Mouse (Mus musculus) kidney, adult 11 months (tissue): Measurements from ENCODE around the gene Crispld2.

Experiments
- DNase-seq: peaks from one replicate; pipeline ENCODE4 v3.0.0; 2022

Crispld2 gene

DNA sequence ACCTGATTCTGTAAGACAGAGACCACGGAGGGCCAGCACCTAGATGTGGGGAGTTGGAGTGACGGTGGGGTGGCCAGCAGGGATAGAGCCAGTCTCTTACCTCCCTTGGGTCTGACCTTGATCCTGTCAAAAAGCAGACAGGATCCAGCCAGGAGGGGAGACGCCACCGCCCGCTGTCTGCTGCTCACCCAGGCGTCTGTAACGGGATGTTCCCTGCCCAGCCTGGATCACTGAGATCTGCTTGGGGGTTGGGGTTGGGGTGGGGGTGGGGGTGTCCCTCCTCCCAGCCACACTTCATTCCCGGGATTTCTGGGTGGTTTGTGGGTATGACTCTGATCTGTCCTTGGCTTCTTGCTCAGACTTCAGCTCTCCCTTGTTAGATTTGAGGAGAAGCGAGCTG lies 10.1 kb downstream of the Crispld2 start:
- DNase-seq, result no peak

DNA sequence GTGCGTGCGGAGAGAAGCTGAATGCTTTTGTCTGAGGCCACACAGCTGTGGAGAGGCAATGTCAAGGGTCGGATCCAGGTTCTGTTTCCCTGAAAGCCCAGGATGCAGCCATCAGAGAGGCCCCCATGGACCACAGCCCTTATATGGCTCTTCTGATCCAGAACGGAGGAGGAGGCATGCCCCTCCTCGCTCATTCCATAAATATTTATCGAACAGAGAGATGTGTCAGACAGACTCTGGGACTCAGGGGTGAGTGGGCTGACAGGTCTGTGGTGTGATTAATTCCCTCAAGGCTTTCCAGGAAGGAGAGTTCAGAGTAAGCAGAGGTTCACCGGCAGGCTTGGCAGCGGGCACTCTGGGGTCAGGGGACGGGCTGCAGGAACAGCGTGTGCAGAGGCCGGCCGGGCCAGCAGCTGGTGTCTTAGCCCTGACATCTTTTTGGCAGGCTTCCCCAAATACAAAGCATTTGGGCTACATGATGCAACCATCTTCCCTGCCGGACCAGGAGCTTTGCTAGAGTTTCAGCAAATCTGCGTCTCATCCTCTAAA lies 12.0 kb downstream of the Crispld2 start:
- DNase-seq, result peak; percentile 77

GRCm38 (mm10) chr8:120004705-120005381 lies 12.6 kb downstream of the Crispld2 start:
- no peak for DNase-seq

GRCm38 (mm10) chr8:120006645-120007160 lies 14.5 kb downstream of the Crispld2 start:
- DNase-seq, result no peak

GRCm38 (mm10) chr8:120007178-120007577 lies 14.9 kb downstream of the Crispld2 start:
- DNase-seq, result no peak

DNA sequence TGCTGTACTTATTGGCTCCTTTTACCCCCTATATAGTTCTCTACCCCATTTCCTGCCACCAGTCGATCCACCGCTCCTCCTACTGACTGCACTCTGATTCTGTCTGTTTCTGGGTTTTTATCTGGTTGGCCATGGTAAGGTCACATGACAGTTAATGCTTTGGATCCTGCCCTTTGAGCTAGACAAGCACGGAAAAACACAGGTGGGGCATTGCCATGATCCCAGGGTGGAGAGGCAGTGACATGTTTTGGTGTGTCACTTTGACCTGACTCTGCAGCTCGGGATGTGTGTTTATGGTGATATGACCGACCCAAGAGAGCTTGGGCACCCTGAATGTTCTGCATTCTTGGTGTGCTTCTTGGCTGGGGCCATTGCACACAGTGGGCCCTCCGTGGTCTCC lies 17.0 kb downstream of the Crispld2 start:
- DNase-seq, result no peak

DNA sequence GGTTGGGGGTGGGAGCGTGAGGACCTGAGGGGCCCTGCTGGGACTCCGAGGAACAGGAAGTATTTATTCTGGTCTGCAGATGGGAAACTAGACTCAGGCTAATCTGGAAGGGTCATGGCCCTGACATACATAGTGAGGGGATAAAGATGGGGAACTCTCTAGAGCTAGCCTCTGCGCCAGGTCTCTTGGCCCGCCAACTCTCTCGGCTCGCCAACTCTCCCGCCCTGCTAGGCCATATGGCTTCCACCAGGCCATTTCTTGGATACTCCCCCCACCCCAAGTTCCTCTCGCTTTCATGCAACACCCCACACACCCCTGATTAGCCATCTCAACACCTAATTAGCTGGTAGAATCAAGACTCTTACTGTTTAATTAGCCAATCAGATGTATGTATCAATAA lies 20.3 kb downstream of the Crispld2 start:
- DNase-seq, result no peak

GRCm38 (mm10) chr8:120012927-120013326 lies 20.7 kb downstream of the Crispld2 start:
- DNase-seq, result no peak

- peak; percentile 52 for DNase-seq
Observed at GRCm38 (mm10) chr8:120014267-120015023, 22.2 kb downstream of the Crispld2 start.

DNA sequence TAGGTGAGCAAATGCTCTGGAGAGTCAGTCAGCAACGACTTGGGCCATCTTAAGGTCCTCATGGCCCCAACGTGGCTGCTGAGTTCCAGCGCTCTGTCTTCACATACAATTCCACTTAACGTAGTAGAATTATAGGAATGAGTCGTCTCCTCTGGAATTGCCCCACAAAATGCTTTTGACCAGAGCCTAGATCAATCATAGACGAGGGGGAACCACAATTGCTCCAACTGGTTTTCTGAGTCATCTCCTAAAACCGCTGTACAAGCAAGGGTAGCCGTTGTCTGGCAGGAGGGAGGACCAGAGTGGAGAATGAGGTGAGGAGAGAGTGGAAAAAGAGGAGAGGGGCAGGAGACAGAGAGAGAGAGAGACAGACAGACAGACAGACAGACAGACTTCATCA lies 23.7 kb downstream of the Crispld2 start:
- DNase-seq, result no peak

DNA sequence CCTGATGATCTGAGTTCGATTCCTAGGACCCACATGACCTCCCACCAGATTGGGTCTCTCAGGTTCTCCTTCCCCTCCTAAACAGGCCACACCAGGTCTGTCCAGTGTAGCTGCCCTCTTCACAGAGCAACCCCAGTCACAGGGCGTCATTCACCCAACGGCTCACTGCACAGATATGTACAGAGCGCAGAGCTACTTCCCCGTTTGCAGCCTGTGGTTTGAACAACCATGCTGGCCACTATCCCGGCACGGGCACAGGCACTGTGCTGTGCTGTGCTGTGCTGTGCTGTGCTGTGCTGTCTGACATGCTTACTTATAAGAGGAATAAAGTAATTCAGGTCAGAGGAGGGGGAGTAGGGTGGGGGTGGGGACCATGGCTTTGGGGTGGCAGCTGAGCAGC lies 24.2 kb downstream of the Crispld2 start:
- no peak for DNase-seq

DNA sequence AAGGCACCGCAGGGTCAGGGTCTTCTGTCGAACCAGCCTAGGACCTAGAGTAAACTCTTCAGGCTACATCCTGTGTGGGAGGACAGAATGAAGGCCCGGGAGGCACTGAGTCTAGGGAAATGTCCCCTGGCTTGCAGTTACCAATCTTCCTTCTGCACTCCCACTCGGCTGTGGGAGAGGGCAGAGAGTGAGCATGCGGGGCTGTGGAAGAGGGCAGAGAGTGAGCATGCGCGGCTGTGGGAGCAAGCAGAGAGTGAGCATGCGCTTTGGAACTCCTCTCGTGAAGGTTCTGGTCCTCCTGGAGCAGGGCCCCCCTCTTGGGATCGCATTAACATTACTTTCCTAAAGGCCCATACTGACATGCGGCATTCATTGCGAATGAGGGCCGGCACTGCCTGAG lies 25.1 kb downstream of the Crispld2 start:
- no peak for DNase-seq

- peak; percentile 80 for DNase-seq
Observed at GRCm38 (mm10) chr8:120017786-120018185, 25.5 kb downstream of the Crispld2 start.

DNA sequence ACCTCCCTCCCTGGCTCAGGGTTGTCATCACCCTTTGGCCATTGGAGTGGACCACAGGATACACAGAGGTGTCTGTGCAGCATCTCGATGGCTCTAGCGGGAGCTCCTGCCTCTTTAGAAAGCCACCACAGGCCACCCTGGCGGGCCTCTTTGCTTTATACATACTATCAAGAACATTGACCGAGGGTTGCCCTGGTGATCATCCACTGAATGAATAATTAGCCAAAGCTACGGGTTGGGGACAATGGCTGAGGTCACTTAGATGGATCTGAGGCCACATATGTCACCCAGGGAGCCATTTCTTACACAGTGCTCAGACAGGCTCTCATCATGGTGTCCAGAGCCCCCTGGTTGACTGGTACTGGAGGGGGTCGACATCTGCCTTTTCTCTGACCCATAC lies 26.1 kb downstream of the Crispld2 start:
- DNase-seq, result no peak

DNA sequence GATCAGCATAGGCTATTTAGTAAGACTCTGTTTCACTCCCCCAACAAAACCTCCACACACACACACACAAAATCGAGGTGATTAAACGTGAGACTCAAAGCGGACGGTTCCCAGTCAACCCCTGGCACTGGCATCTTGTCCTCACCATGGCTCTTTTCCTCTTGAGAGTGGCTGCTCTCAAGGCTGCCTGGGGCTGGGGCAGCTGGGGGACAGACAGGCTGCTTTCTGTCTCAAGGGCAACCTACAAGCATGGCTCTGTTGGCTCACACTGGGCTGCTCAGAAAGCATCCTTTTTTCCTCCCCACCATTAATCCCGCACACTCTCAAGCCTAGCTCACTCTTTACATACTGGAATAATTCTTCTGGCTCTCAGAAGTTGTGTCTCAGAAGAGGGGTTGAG lies 27.1 kb downstream of the Crispld2 start:
- DNase-seq, result no peak

DNA sequence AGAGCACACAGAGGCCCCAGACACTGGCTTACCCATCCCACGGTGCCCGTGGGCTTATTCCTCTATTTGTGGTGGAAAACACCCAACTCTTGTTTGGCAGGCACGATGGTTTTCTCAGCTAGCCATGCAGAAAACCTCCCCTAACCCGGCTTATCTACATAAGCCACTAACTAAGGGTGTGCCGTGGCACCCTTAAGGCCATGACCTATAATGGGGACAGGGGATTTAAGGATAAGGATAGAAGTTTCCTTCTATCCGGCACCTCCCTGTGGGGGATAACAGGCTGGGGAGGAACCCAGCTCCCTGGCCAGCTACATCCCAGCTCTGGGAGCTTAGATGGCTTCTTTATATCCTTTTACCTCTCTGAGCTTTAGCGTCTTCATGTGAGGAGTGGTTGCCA lies 28.1 kb downstream of the Crispld2 start:
- no peak for DNase-seq

- no peak for DNase-seq
Observed at GRCm38 (mm10) chr8:120026199-120026598, 34.0 kb downstream of the Crispld2 start.

- no peak for DNase-seq
Observed at GRCm38 (mm10) chr8:120026991-120027390, 34.8 kb downstream of the Crispld2 start.

DNA sequence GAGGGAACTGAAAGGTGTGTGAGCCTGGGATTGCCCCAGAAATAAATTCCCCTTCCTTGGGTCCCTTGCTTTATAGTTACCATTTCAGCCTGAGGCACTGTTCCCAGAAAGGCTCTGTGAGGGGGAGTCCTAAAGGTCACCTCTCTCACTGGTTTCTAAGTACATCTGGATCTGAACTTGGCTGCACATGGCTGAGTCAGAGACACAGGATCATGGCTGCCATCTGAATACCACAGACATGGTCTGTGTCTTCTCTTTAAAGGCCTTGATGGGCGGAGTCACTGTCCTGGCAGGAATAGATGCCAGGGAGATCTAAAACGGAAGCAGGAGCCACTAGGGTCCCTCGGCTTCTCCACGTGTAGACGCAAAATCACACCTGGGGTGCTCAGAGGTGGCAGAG lies 38.2 kb downstream of the Crispld2 start:
- no peak for DNase-seq

GRCm38 (mm10) chr8:120032549-120033208 lies 40.4 kb downstream of the Crispld2 start:
- DNase-seq, result no peak

DNA sequence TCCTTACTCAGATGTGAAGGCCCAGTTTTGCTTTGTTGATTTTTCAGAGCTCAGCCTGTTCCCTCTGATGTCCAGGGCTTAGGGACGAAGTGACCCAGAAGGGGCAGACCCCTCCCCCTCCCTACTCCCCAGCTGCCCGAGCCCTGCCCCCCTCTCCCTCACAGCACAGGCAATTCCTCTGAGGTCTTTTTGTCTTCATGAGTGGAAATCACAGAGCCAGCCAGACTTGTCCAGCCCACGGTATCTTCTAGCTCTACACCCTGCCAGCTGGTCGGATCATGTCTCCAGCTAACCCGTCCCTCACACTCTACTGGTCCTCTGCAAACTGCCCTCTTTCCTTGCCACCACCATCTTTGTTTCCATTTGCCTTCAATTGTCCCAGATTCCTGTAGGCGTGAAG lies 42.2 kb downstream of the Crispld2 start:
- DNase-seq, result no peak

GRCm38 (mm10) chr8:120036111-120036510 lies 43.9 kb downstream of the Crispld2 start:
- DNase-seq, result no peak

DNA sequence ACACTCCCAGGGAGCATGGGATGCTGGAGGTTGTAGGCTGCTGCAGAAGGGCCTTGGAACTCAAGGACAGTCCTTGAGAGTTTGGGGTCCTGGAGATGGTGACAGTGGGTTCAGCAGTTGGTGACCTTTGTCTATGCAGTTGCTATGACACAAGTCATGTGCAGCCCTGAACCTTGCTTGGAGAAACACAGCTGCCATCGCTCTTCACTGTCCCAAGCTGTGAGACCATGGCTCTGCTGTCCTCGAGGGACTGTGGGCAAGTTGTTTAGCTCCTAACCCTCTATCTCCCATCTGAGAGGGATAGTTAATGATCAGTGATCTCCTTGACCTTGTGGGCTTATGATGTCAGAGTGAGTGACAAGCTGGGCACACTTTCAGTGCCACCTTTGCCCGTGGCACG lies 44.3 kb downstream of the Crispld2 start:
- no peak for DNase-seq

GRCm38 (mm10) chr8:120037199-120037598 lies 45.0 kb downstream of the Crispld2 start:
- DNase-seq, result peak; percentile 63
